Mouse (Mus musculus): ENCODE measurements at regions not wholly inside any gene's neighbourhood (a gene's known extent, or its start where the extent isn't known, plus 50 kb on each side); places are given as distances from the start of the nearest gene placed in this dataset.

DNA sequence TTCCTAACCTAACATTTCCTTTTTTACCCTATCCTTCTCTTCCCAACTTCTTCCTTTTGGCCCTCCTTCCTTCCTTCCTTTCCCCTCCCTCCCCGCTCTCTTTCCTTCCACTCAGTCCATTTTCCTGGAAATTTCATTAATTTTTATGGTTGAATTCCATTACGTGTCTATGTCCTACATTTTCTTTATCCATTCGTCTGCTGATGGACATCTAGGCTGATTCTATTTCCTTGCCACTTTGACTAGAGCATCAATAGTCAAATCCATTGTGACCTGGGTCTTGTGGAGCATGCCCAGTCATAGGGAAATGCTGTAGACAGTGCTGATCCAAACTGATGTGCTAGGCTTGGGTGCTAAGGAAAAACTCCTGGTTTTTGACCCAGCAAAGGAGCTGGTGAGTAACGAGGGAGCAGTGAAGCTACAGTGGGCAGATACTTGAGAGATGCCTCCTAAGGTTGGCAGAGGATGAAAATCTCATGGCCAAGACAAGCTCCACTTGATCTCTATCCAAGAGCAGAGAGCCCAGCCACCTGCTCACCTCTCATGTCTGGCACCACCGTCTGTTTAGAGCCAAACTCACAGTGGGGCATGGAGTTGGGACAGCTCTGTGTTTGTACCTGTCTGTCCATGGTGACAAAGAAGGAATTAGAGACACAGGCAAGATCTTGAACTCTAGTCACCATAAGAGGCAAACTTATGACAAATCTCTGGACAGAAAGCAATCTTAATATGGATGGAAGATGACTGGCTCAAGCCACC is 57.7 kb upstream of the Kctd3 start:
- TF ChIP-seq CTCF (IDR thresholded peaks at IDR 0.05; ENCODE audit: control insufficient read depth, insufficient read depth, insufficient read length) (no peak), USF1 (IDR thresholded peaks at IDR 0.05; ENCODE audit: low read depth) (no peak), MYOD1 (IDR thresholded peaks at IDR 0.05; ENCODE audit: control insufficient read depth, insufficient read length, low read depth) (no peak), MAX (IDR thresholded peaks at IDR 0.05) (no peak), CEBPB (IDR thresholded peaks at IDR 0.05; ENCODE audit: low read depth) (no peak)

All from C2C12 (cell line).